Mouse (Mus musculus) hindbrain, embryonic 13.5 days (tissue): ENCODE data around the gene Sfta2. TPM values are rescaled to one million over a fixed set of nuclear protein-coding genes. Genes with fewer than 3 reads are reported as not detected.
A peak's percentile ranks its signal among the peaks of the same experiment; 100 is the strongest.

Source experiments
- ATAC-seq: fragments of 200-750 bp; cut with Nextera tagmentation; 2 replicates; pipeline ENCODE4 v1.8.0; 2017; ENCODE audit warnings: moderate TSS enrichment; ENCODE audit not compliant: low FRiP score
- H3K27ac ChIP-seq: fragments of 300-500 bp; sonication (generic); 2 replicates; pipeline ENCODE4 v1.5.1; 2015; ENCODE audit warnings: inconsistent platforms, mild to moderate bottlenecking, moderate library complexity
- H3K27me3 ChIP-seq: fragments of 300-500 bp; sonication (generic); 2 replicates; pipeline ENCODE4 v1.6.1; 2015; ENCODE audit warnings: mild to moderate bottlenecking, inconsistent platforms
- H3K36me3 ChIP-seq: fragments of 300-500 bp; sonication (generic); 2 replicates; pipeline ENCODE4 v1.6.1; 2015; ENCODE audit warnings: mild to moderate bottlenecking, inconsistent platforms
- H3K4me1 ChIP-seq: fragments of 300-500 bp; sonication (generic); replicated peaks from 2 replicates; pipeline ENCODE4 v1.6.1; 2015; ENCODE audit warnings: inconsistent platforms
- H3K4me2 ChIP-seq: fragments of 300-500 bp; sonication (generic); 2 replicates; pipeline ENCODE4 v1.6.1; 2015; ENCODE audit warnings: inconsistent platforms, mild to moderate bottlenecking, moderate library complexity
- H3K4me3 ChIP-seq: fragments of 300-500 bp; sonication (generic); 2 replicates; pipeline ENCODE4 v1.5.1; 2015; ENCODE audit warnings: mild to moderate bottlenecking, inconsistent platforms
- H3K9ac ChIP-seq: fragments of 300-500 bp; sonication (generic); 2 replicates; pipeline ENCODE4 v1.6.1; 2015; ENCODE audit warnings: mild to moderate bottlenecking, inconsistent platforms
- H3K9me3 ChIP-seq: fragments of 300-500 bp; sonication (generic); 2 replicates; pipeline ENCODE4 v1.6.1; 2016; ENCODE audit warnings: inconsistent platforms
- WGBS: fragments of 180-500 bp; shearing (Covaris S2); methylation state at CpG from one replicate; pipeline ENCODE4 v1.1.7; 2015; 5-methylcytosine and 5-hydroxymethylcytosine counted together
- polyA plus RNA-seq: library from polyadenylated mRNA; unstranded; fragments of >200 nt; fragmentation: Nextera tagmentation; extraction: Ambion mirVana; gene quantifications from 2 replicates; pipeline ENCODE4 v1.2.1, GENCODE M21; 2015

Gene Sfta2
- polyA plus RNA-seq, 1 experiment from 2014 or later, result not detected

GRCm38 (mm10) chr17:35653086-35653485 lies 51.7 kb downstream of the Sfta2 start:
- Histone ChIP-seq H3K4me3 (no peak overlapping the region), H3K4me2 (no peak overlapping the region), H3K9me3 (no peaks in the 10 kb centered on the region), H3K4me1 (no peaks in the 10 kb centered on the region), H3K27ac (no peak overlapping the region), H3K27me3 (no peaks in the 10 kb centered on the region), H3K36me3 (peaks cover 37% of the 10 kb centered on the region), H3K9ac (no peak overlapping the region)
- ATAC-seq, result no peak
- WGBS, result 85% methylated on average over 2 of the region's 2 CpGs

- Histone ChIP-seq H3K4me3 (no peak overlapping the region), H3K9me3 (no peaks in the 10 kb centered on the region), H3K27me3 (no peaks in the 10 kb centered on the region), H3K36me3 (peaks cover 44% of the 10 kb centered on the region), H3K9ac (peak overlapping the region; percentile 43), H3K4me1 (peaks cover 20% of the 10 kb centered on the region), H3K27ac (0 out of 2 replicates have a peak overlapping the region, but pooled peaks have one; percentile 23), H3K4me2 (peak overlapping the region; percentile 90)
- no peak for ATAC-seq
- 81% methylated on average over 17 of the region's 17 CpGs for WGBS
Observed at GRCm38 (mm10) chr17:35665957-35666515, 64.7 kb downstream of the Sfta2 start.

GRCm38 (mm10) chr17:35666851-35667256 lies 65.5 kb downstream of the Sfta2 start:
- no peaks in the 10 kb centered on the region for H3K27me3 ChIP-seq
- H3K4me2 ChIP-seq, result peak overlapping the region; percentile 90
- H3K4me1 ChIP-seq, result peaks cover 20% of the 10 kb centered on the region
- H3K27ac ChIP-seq, result peak overlapping the region; percentile 90
- peak overlapping the region; percentile 65 for H3K4me3 ChIP-seq
- WGBS, result 5% methylated on average over 13 of the region's 13 CpGs
- ATAC-seq, result peak; percentile 61
- peaks cover 36% of the 10 kb centered on the region for H3K36me3 ChIP-seq
- H3K9me3 ChIP-seq, result no peaks in the 10 kb centered on the region
- H3K9ac ChIP-seq, result peak overlapping the region; percentile 83

- peak within 1 kb of the TSS; percentile 90 for H3K27ac ChIP-seq
- peak; percentile 91 for ATAC-seq
- under 1% methylated on average over 61 of the region's 61 CpGs for WGBS
Observed at GRCm38 (mm10) chr17:35667334-35668065, 66.2 kb downstream of the Sfta2 start, which contains the start of gene Vars2. Vars2 (minus strand) TSS chr17:35667592.

GRCm38 (mm10) chr17:35669731-35670130 lies 68.4 kb downstream of the Sfta2 start:
- H3K9ac ChIP-seq, result no peak overlapping the region
- no peak overlapping the region for H3K4me2 ChIP-seq
- WGBS, result 92% methylated on average over 9 of the region's 9 CpGs
- H3K9me3 ChIP-seq, result no peaks in the 10 kb centered on the region
- no peak overlapping the region for H3K27ac ChIP-seq
- no peak overlapping the region for H3K4me3 ChIP-seq
- H3K4me1 ChIP-seq, result peaks cover 30% of the 10 kb centered on the region
- H3K36me3 ChIP-seq, result peaks cover 15% of the 10 kb centered on the region
- ATAC-seq, result no peak
- H3K27me3 ChIP-seq, result no peaks in the 10 kb centered on the region

More at GRCm38 (mm10) chr17:35667334-35668065, 66.2 kb downstream of the Sfta2 start, which contains the start of gene Vars2:
- no peaks in the 10 kb centered on the region for H3K27me3 ChIP-seq
- peaks cover 22% of the 10 kb centered on the region for H3K4me1 ChIP-seq
- peak within 1 kb of the TSS; percentile 83 for H3K9ac ChIP-seq
- H3K36me3 ChIP-seq, result peaks cover 34% of the 10 kb centered on the region
- peak within 1 kb of the TSS; percentile 65 for H3K4me3 ChIP-seq
- H3K4me2 ChIP-seq, result peak within 1 kb of the TSS; percentile 90
- H3K9me3 ChIP-seq, result no peaks in the 10 kb centered on the region

- Histone ChIP-seq H3K36me3 (peaks cover 14% of the 10 kb centered on the region), H3K4me3 (no peak overlapping the region), H3K4me1 (peaks cover 20% of the 10 kb centered on the region), H3K9ac (no peak overlapping the region; the same call in 1 of the 2 replicates), H3K4me2 (no peak overlapping the region), H3K27ac (no peak overlapping the region), H3K27me3 (no peaks in the 10 kb centered on the region), H3K9me3 (no peaks in the 10 kb centered on the region)
- no peak for ATAC-seq
- WGBS, result 89% methylated on average over 6 of the region's 6 CpGs
Observed at GRCm38 (mm10) chr17:35671846-35672245, 70.5 kb downstream of the Sfta2 start.

- H3K27ac ChIP-seq, result no peak overlapping the region
- no peaks in the 10 kb centered on the region for H3K9me3 ChIP-seq
- no peaks in the 10 kb centered on the region for H3K27me3 ChIP-seq
- H3K4me1 ChIP-seq, result peaks cover 18% of the 10 kb centered on the region
- no peak for ATAC-seq
- 94% methylated on average over 6 of the region's 6 CpGs for WGBS
- H3K9ac ChIP-seq, result 0 out of 2 replicates have a peak overlapping the region, but pooled peaks have one; percentile 90
- no peak overlapping the region; the same call in 1 of the 2 replicates for H3K4me3 ChIP-seq
- H3K4me2 ChIP-seq, result peak overlapping the region; percentile 84
- peaks cover 14% of the 10 kb centered on the region for H3K36me3 ChIP-seq
Observed at GRCm38 (mm10) chr17:35672527-35672926, 71.2 kb downstream of the Sfta2 start.

GRCm38 (mm10) chr17:35673416-35674035 lies 72.2 kb downstream of the Sfta2 start, which contains the start of gene Gtf2h4:
Gtf2h4 (minus strand) TSS chr17:35673739.
- peak within 1 kb of the TSS; percentile 69 for H3K4me3 ChIP-seq
- peak; percentile 95 for ATAC-seq
- peak within 1 kb of the TSS; percentile 84 for H3K4me2 ChIP-seq
- 2% methylated on average over 23 of the region's 23 CpGs for WGBS
- H3K36me3 ChIP-seq, result peaks cover 14% of the 10 kb centered on the region
- H3K27me3 ChIP-seq, result no peaks in the 10 kb centered on the region
- H3K9me3 ChIP-seq, result no peaks in the 10 kb centered on the region
- H3K27ac ChIP-seq, result peak within 1 kb of the TSS; percentile 35; the same call in 1 of the 2 replicates
- H3K9ac ChIP-seq, result peak within 1 kb of the TSS; percentile 90
- H3K4me1 ChIP-seq, result peaks cover 10% of the 10 kb centered on the region

GRCm38 (mm10) chr17:35680591-35680990 lies 79.2 kb downstream of the Sfta2 start:
- Histone ChIP-seq H3K9me3 (no peaks in the 10 kb centered on the region), H3K27ac (peak overlapping the region; percentile 40; the same call in 1 of the 2 replicates), H3K4me2 (no peak overlapping the region), H3K27me3 (no peaks in the 10 kb centered on the region), H3K36me3 (peaks cover 54% of the 10 kb centered on the region), H3K4me3 (no peak overlapping the region), H3K9ac (no peak overlapping the region), H3K4me1 (peaks cover 6% of the 10 kb centered on the region)
- WGBS, result 45% methylated on average over 6 of the region's 6 CpGs
- no peak for ATAC-seq

GRCm38 (mm10) chr17:35681986-35682385 lies 80.6 kb downstream of the Sfta2 start:
- Histone ChIP-seq H3K4me1 (peaks cover 16% of the 10 kb centered on the region), H3K4me2 (no peak overlapping the region), H3K27me3 (no peaks in the 10 kb centered on the region), H3K9me3 (no peaks in the 10 kb centered on the region), H3K27ac (peak overlapping the region; percentile 8), H3K9ac (no peak overlapping the region), H3K36me3 (peaks cover 68% of the 10 kb centered on the region), H3K4me3 (no peak overlapping the region)
- 87% methylated on average over 13 of the region's 13 CpGs for WGBS
- no peak for ATAC-seq

- H3K4me2 ChIP-seq, result no peak overlapping the region
- H3K27me3 ChIP-seq, result no peaks in the 10 kb centered on the region
- 0 out of 2 replicates have a peak overlapping the region, but pooled peaks have one; percentile 49 for H3K9ac ChIP-seq
- H3K36me3 ChIP-seq, result peaks cover 98% of the 10 kb centered on the region
- no peak for ATAC-seq
- 56% methylated on average over 9 of the region's 9 CpGs for WGBS
- peak overlapping the region; percentile 66 for H3K27ac ChIP-seq
- H3K4me3 ChIP-seq, result no peak overlapping the region
- H3K9me3 ChIP-seq, result no peaks in the 10 kb centered on the region
- peaks cover 16% of the 10 kb centered on the region for H3K4me1 ChIP-seq
Observed at GRCm38 (mm10) chr17:35685061-35685460, 83.7 kb downstream of the Sfta2 start.
